Mouse (Mus musculus): ENCODE results near the gene Unc79.

GRCm38 (mm10) chr12:103154927-103155326 lies 206.3 kb downstream of the Unc79 start:
- TF ChIP-seq POLR2A (IDR thresholded peaks at IDR 0.05; ENCODE audit: borderline replicate concordance, control insufficient read depth, low read depth, low read length) (no peak), CTCF (IDR thresholded peaks at IDR 0.05; ENCODE audit: control insufficient read depth, insufficient read depth, low read length) (peak; percentile 18; the same call in 1 of the 2 replicates)

Measured in bone marrow, adult 2 months (tissue).